Mouse (Mus musculus) monocyte, adult 5-6 weeks (primary cell): Measurements from ENCODE around the gene Ankrd63. TPM values are rescaled to one million over a fixed set of nuclear protein-coding genes. Genes with fewer than 3 reads are reported as not detected.

Source experiments
- ATAC-seq: fragments of 153-309, 156-312 bp; replicated peaks from 2 replicates; pipeline ENCODE4 v1.8.0; 2017; ENCODE audit warnings: mild to moderate bottlenecking; ENCODE audit not compliant: low TSS enrichment, insufficient number of reproducible peaks, severe bottlenecking, poor library complexity, low FRiP score
- total RNA-seq: library from RNA; stranded (forward); fragments of 200-1000, 200-491, 200-594 nt; gene quantifications from 3 replicates; pipeline ENCODE4 v1.2.3, GENCODE M21; 2017

The Ankrd63 gene
- total RNA-seq, 1 experiment from 2014 or later = not detected

- no peak for ATAC-seq
Measured at GRCm38 (mm10) chr2:118697955-118698354, 5.8 kb downstream of the Ankrd63 start.

GRCm38 (mm10) chr2:118697311-118697877 is 6.4 kb downstream of the Ankrd63 start:
- ATAC-seq = no peak

DNA sequence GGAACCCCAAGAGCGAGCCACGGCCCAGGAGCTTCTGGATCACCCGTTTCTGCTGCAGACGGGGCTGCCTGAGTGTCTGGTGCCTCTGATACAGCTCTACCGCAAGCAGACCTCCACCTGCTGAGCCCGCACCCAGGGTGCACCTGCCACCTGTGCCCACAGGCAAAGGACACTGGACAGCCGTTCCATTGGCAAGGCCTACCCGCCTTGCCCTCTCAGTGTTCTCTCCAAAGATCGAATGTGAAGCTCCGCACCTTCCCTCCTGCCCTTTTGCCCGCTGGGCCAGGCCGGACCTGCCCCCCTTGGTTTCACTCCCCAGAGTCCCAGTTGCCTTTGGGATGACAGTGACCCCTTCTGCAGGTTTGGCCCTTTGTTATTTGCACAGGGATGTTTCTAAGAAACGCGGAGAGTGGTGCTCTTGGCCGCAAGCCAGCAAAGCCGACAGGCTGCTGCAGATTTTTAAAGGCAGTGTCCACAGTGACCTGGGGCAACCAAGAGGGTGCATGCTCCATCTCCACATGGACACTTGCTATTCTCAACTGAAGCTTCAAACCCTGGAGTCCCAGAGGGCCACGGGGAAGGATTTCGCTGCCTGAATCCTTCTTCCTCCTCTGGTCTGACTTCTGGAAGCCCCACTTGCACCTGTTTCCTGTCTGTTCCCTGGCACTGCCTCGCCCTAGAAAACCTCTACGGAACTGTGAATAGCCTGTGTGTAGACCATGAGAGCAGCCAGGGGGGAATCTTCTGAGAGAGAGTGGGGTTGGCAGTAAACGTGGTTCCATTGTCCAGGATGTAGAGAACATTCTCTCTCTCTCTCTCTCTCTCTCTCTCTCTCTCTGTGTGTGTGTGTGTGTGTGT is 7.1 kb downstream of the Ankrd63 start:
- no peak for ATAC-seq

- peak; percentile 40; the same call in 1 of the 2 replicates for ATAC-seq
Measured at GRCm38 (mm10) chr2:118695677-118696232, 8.0 kb downstream of the Ankrd63 start.

GRCm38 (mm10) chr2:118693370-118693966 is 10.3 kb downstream of the Ankrd63 start:
- no peak for ATAC-seq

GRCm38 (mm10) chr2:118689875-118690274 is 13.9 kb downstream of the Ankrd63 start:
- no peak for ATAC-seq

- ATAC-seq = no peak
Measured at GRCm38 (mm10) chr2:118687791-118688190, 16.0 kb downstream of the Ankrd63 start.

GRCm38 (mm10) chr2:118686693-118687092 is 17.1 kb downstream of the Ankrd63 start:
- ATAC-seq = no peak

- no peak for ATAC-seq
Measured at GRCm38 (mm10) chr2:118685088-118685487, 18.7 kb downstream of the Ankrd63 start.

GRCm38 (mm10) chr2:118682544-118683260 is 21.1 kb downstream of the Ankrd63 start:
- ATAC-seq = no peak

DNA sequence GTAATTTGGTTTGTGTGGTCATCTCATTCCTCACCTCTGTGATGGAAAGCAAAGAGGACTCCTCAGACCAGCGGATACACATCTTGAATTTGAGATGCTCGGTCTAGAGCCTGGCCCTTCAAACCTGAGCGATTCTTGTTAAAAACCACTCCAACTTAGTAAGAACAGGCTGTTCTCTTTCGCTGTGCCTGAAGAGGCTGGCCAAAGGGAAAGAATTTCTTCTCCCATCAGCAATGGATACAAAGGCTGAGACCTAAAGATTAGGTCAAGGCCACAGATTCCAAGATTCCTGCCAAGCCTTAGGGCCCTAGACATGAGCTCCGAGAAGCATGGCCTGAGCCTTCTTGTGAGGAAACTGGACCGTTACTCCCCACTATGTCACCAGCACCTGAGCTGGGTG is 22.8 kb downstream of the Ankrd63 start:
- no peak for ATAC-seq

GRCm38 (mm10) chr2:118679577-118679976 is 24.2 kb downstream of the Ankrd63 start:
- no peak for ATAC-seq

- ATAC-seq = no peak
Measured at GRCm38 (mm10) chr2:118677817-118678216, 25.9 kb downstream of the Ankrd63 start.

DNA sequence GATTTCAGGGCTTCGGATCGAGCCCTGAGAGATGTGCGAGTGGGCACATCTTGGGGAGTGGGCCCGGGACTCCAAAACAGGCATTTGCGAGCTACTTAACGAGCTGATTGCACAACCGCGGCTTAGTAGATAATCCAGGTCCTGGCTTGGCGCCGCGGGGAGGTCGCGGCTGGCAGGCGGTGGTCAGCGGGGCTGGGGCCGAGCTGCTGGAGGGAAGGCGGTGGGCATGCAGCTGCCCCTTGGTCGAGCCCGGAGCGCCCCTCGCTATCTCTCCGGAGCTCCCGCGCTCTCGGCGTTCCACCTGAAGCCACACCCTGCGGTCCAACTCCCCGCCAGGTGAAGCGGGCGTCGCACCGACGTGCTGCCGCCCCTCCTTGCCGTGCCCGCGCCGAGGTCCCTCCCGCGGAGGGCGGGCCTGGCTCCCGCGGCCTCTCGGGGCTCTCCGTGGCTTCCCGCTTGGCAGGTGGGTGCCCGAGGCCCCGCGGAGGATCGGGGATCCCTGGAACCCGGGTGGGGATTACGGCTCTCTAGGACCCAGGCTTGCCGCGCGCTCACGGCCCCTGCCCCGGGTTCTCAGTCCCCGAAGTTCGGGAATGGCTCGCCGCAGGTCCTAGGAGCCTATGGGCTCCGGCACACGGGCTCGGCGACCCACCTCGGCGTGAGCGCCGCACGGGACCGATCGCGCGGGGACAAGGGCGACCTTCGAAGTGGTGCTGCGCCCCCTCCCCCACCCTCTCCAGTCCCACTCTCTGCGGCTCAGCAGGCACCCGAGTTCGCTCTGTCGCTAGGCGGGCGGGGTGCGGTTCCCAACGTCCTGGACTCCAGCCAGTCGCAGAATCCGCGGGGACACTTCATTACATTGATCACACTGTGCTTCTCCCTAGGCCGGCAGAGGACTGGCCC is 26.7 kb downstream of the Ankrd63 start:
- no peak for ATAC-seq

GRCm38 (mm10) chr2:118674500-118674899 is 29.3 kb downstream of the Ankrd63 start:
- no peak for ATAC-seq

DNA sequence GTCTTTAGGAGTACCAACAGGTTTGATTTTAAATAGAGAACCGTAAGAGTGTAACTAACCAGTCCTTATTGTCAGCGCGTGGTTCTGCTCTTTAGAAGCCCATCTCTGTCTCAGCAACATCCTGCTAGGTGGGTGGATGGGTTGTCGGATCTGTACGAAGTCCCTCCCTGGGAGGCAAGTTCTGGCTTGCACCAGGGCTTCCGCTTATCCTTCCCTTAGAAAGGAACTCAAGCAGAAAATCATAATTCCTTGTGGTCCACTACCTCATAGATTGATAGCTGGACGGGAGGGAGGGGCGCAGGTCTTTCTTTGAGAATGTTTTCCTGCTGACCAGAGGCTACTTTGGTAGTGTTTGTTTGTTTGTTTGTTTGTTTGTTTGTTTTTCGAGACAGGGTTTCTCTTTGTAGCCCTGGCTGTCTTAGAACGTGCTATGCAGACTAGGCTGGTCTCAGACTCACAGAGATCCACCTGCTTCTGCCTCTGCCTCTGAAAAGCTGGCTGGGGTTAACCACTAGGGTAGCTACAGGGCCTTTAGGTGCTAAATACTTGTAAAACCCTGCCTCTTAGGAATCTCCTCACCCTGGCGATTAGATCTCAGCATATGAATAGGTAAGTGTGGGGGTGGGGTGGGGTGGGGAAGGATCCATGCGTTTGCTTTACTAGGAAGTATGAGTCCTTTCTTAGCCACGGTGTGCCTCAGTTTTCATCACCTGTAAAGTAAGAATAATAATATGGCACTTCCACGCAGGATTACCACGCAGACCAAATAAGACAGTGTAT is 29.9 kb downstream of the Ankrd63 start:
- ATAC-seq = no peak

DNA sequence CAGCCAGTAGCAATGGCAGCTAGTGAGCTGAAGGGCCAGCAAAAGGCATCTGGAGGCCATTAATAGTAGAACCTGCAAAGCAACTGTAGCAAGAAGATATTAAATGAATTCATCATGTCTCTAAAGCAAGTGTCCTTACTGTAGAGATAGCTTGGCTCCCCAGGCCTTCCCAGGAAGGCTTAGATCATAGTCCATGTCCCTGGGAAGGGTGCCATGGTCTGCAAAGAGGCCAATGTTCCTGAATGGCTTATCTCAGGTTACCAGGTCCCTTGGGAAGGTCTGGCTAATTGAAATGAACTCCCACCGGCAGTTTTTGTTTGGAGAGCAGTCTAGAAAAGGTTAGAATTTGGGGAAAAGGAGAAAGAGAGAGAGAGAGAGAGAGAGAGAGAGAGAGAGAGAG is 32.0 kb downstream of the Ankrd63 start:
- no peak for ATAC-seq
